9 mouse cellular contexts compared by ENCODE assay signal in genomic region chr2:156457343-156457717, GRCm38 (mm10). TPM values are rescaled to one million over a fixed set of nuclear protein-coding genes. Genes with fewer than 3 reads are reported as not detected.
DNase-seq lines count a peak whose midpoint lies in the region; ATAC-seq and TF ChIP-seq lines count a peak whose summit lies in the region.
"Had no signal": no experiment of that assay in that cellular context is flagged by ENCODE, and none has a peak within 500 bp of the region (broad histone marks: within the 10 kb centered on the region; RNA-seq: fewer than 3 reads in every experiment).

No protein-coding gene starts in this region.

- no peaks in the 10 kb centered on the region for H3K79me2 ChIP-seq in MEL (ENCODE audit: control insufficient read depth, insufficient read depth, low read length, poor library complexity)

- no peaks in the 10 kb centered on the region for H3K36me3 ChIP-seq in kidney, embryonic 16.5 days (ENCODE audit: insufficient read depth, low read length)
- H3K36me3 ChIP-seq in MEL (ENCODE audit: control insufficient read depth in 1 of 2, insufficient read depth in 2 of 2, low read length in 2 of 2): peaks cover 0 to 2% of the 10 kb centered on the region in 2 experiments; a peak in 2 of 4 replicates
- H3K36me3 ChIP-seq in forebrain, embryonic 11.5 days (ENCODE audit: control insufficient read depth, insufficient read depth, low read length): no peaks in the 10 kb centered on the region

- no peaks in the 10 kb centered on the region for H3K4me1 ChIP-seq in kidney, embryonic 16.5 days (ENCODE audit: insufficient read depth, low read length)
- peaks cover 0 to under 1% of the 10 kb centered on the region in 2 experiments; a peak in 1 of 4 replicates for H3K4me1 ChIP-seq in MEL (ENCODE audit: control insufficient read depth in 1 of 2, insufficient read depth in 2 of 2, low read length in 2 of 2)
- H3K4me1 ChIP-seq in forebrain, embryonic 11.5 days (replicated peaks; ENCODE audit: control insufficient read depth, insufficient read depth, low read length): 0 out of 2 replicates have a peak, but pooled peaks cover 4% of the 10 kb centered on the region

- H3K27me3 ChIP-seq in kidney, embryonic 16.5 days (ENCODE audit: insufficient read depth, low read length): no peaks in the 10 kb centered on the region
- peaks cover 3 to 11% of the 10 kb centered on the region in 2 experiments; a peak in 2 of 4 replicates for H3K27me3 ChIP-seq in MEL (ENCODE audit: control insufficient read depth in 1 of 2, insufficient read depth in 2 of 2, low read length in 2 of 2)
- H3K27me3 ChIP-seq in forebrain, embryonic 11.5 days (ENCODE audit: control insufficient read depth, insufficient read depth, low read length): no peaks in the 10 kb centered on the region

- no peak overlapping the region for H3K4me2 ChIP-seq in kidney, embryonic 16.5 days (replicated peaks; ENCODE audit: low read depth, low read length)
- no peak overlapping the region for H3K4me2 ChIP-seq in forebrain, embryonic 11.5 days (ENCODE audit: low read depth, low read length, severe bottlenecking)

- H3K9me3 ChIP-seq in kidney, embryonic 16.5 days (ENCODE audit: low read length): no peaks in the 10 kb centered on the region
- H3K9me3 ChIP-seq in MEL (replicated peaks; ENCODE audit: insufficient read depth, low read length): no peaks in the 10 kb centered on the region
- no peaks in the 10 kb centered on the region for H3K9me3 ChIP-seq in forebrain, embryonic 11.5 days (ENCODE audit: control insufficient read depth, low read length)

- no peak overlapping the region for H3K4me3 ChIP-seq in kidney, embryonic 16.5 days (ENCODE audit: low read length)
- H3K4me3 ChIP-seq in MEL (ENCODE audit: control insufficient read depth in 1 of 2, insufficient read depth in 1 of 2, low read depth in 2 of 2, low read length in 2 of 2): no peak overlapping the region
- no peak overlapping the region for H3K4me3 ChIP-seq in forebrain, embryonic 11.5 days (ENCODE audit: low read depth, low read length)
- H3K4me3 ChIP-seq: heart, adult 2 months had no signal

- H3K9ac ChIP-seq in kidney, embryonic 16.5 days (replicated peaks; ENCODE audit: low read length): no peak overlapping the region
- H3K9ac ChIP-seq in MEL (ENCODE audit: control insufficient read depth, low read depth, low read length, poor library complexity, severe bottlenecking): no peak overlapping the region
- no peak overlapping the region for H3K9ac ChIP-seq in forebrain, embryonic 11.5 days (ENCODE audit: low read length)

- WGBS in kidney, embryonic 16.5 days: 54% methylated on average over 4 of the region's 4 CpGs
- WGBS in forebrain, embryonic 11.5 days: 68% methylated on average over 4 of the region's 4 CpGs

- no peak for TF ChIP-seq EP300 in MEL (IDR thresholded peaks at IDR 0.05; ENCODE audit: low read depth in 1 of 2, low read length in 2 of 2)

- no peak overlapping the region for H3K27ac ChIP-seq in kidney, embryonic 16.5 days (ENCODE audit: low read length)
- no peak overlapping the region for H3K27ac ChIP-seq in MEL (ENCODE audit: control insufficient read depth, low read depth, low read length)
- no peak overlapping the region for H3K27ac ChIP-seq in forebrain, embryonic 11.5 days (ENCODE audit: low read depth, low read length)
- H3K27ac ChIP-seq: heart, adult 2 months had no signal

- no peak for TF ChIP-seq RAD21 in MEL (IDR thresholded peaks at IDR 0.05; ENCODE audit: low read depth, low read length)

- peak; percentile 49 for DNase-seq in kidney, adult 18-20 months
- peak; percentile 21 for DNase-seq in MEL (ENCODE audit: low read depth, low spot score)
- DNase-seq in NIH3T3 (ENCODE audit: low read depth): peak; percentile 43
- peak; percentile 52 to 71 for DNase-seq in kidney, postnatal 36 days
- DNase-seq in B cell, adult 2 months: no peak
- no peak for DNase-seq in forebrain, embryonic 11.5 days (ENCODE audit: low spot score)
- DNase-seq: right cerebral cortex, postnatal 25 days had no signal

- ATAC-seq in kidney, embryonic 16.5 days (ENCODE audit: low FRiP score, low TSS enrichment): no peak
- no peak for ATAC-seq in forebrain, embryonic 11.5 days (replicated peaks; ENCODE audit: low FRiP score)

- no peak for TF ChIP-seq POLR2A in MEL (IDR thresholded peaks at IDR 0.05; ENCODE audit: control insufficient read depth in 1 of 2, insufficient read depth in 1 of 2, low read depth in 1 of 2, low read length in 2 of 2, poor library complexity in 1 of 2)

- TF ChIP-seq CTCF in MEL (IDR thresholded peaks at IDR 0.05 in 2 of 3, conservative IDR thresholded peaks at IDR 0.05 in 1 of 3; ENCODE audit: control insufficient read depth in 1 of 3, insufficient read depth in 1 of 3, low read depth in 2 of 3, low read length in 3 of 3, poor library complexity in 1 of 3, severe bottlenecking in 1 of 3): no peak

TF ChIP-seq in MEL, 35 proteins besides CTCF, POLR2A, EP300 and RAD21:
- TF ChIP-seq MAZ (IDR thresholded peaks at IDR 0.05; ENCODE audit: low read depth, low read length) (no peak), ZC3H11A (IDR thresholded peaks at IDR 0.05; ENCODE audit: low read depth, low read length) (no peak), TAL1 (IDR thresholded peaks at IDR 0.05; ENCODE audit: low read length) (no peak), MYC (IDR thresholded peaks at IDR 0.05; ENCODE audit: low read depth, low read length) (no peak), UBTF (IDR thresholded peaks at IDR 0.05; ENCODE audit: borderline replicate concordance, insufficient read depth, low read depth, low read length) (no peak), ZNF384 (IDR thresholded peaks at IDR 0.05; ENCODE audit: low read depth, low read length) (no peak), MAX (IDR thresholded peaks at IDR 0.05; ENCODE audit: low read length) (no peak), JUND (IDR thresholded peaks at IDR 0.05; ENCODE audit: low read depth, low read length) (no peak), NRF1 (IDR thresholded peaks at IDR 0.05; ENCODE audit: insufficient read depth, low read depth, low read length, poor library complexity, severe bottlenecking) (no peak), ZKSCAN1 (IDR thresholded peaks at IDR 0.05; ENCODE audit: low read depth, low read length) (no peak), SIN3A (IDR thresholded peaks at IDR 0.05; ENCODE audit: low read length) (no peak), E2F4 (IDR thresholded peaks at IDR 0.05; ENCODE audit: borderline replicate concordance, low read depth, low read length) (no peak), GATA1 (IDR thresholded peaks at IDR 0.05; ENCODE audit: low read depth, low read length) (no peak), GABPA (IDR thresholded peaks at IDR 0.05; ENCODE audit: low read depth, low read length) (no peak), SMC3 (IDR thresholded peaks at IDR 0.05; ENCODE audit: low read depth, low read length) (no peak), POLR2AphosphoS5 (IDR thresholded peaks at IDR 0.05; ENCODE audit: borderline replicate concordance, low read depth, low read length) (no peak), HCFC1 (IDR thresholded peaks at IDR 0.05; ENCODE audit: low read depth, low read length) (no peak), ZMIZ1 (IDR thresholded peaks at IDR 0.05; ENCODE audit: low read depth, low read length) (no peak), USF1 (IDR thresholded peaks at IDR 0.05; ENCODE audit: low read depth, low read length) (no peak), MEF2A (IDR thresholded peaks at IDR 0.05; ENCODE audit: extremely low read depth, insufficient replicate concordance, low read depth, low read length, poor library complexity, severe bottlenecking) (no peak)

RNA-seq across cellular contexts. Expression of gene Epb41l1, which starts 36.6 kb away (rescaled TPM):
- 2.1 and 2.5 TPM in 2 replicates for polyA plus RNA-seq in kidney, embryonic 16.5 days (2015; fragmentation: Nextera tagmentation; extraction: Ambion mirVana)
- total RNA-seq in MEL (2012; rRNA removed): 1.5 and 2.9 TPM in 2 replicates
- 1 to 10 TPM in 1 of 2 experiments, not detected in 1; 7.3 TPM for polyA plus RNA-seq in MEL (2012; ENCODE audit: insufficient read depth in 1 of 2, insufficient read length in 2 of 2, low read depth in 1 of 2, low replicate concordance in 2 of 2, missing spikeins in 1 of 2)
- polyA plus RNA-seq in forebrain, embryonic 11.5 days (2014; fragmentation: Nextera tagmentation; extraction: Ambion mirVana): 3.1 and 3.6 TPM in 2 replicates

Comparison
In these comparisons a context has a peak if more than half of its experiments do, and no peak if none do; other contexts are left out.
1. DNase-seq: peak in kidney, adult 18-20 months (single experiment), MEL (single experiment), NIH3T3 (single experiment) and kidney, postnatal 36 days (2 of 2); none in B cell, adult 2 months (0 of 2) and forebrain, embryonic 11.5 days (single experiment).